Mouse (Mus musculus): Measurements from ENCODE around the gene Atp5d.

DNA sequence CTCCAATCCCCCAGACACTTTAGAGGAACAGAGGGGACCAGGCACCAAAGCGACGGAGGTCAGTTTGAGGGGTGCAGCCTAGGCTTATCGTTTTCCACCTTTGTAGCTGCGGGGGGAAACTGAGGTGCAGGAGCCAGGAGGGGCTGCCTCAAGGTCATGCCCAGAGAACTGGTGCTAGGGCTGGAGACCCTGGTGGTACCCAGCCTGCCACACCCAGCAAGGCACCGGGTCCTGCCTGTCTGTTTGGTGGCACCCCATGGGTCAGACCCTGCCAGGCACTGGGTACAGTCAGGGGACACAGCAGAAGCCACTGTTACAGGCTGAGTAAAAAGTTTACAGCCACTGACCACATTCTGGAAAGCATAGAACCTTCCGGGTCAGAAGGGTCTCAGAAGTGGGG is 41.9 kb downstream of the Atp5d start:
- TF ChIP-seq CTCF (conservative IDR thresholded peaks at IDR 0.05; ENCODE audit: low read length) (no peak), POU5F1 (IDR thresholded peaks at IDR 0.05; ENCODE audit: borderline replicate concordance, low read length) (no peak)

Measured in E14TG2a.4 (cell line).